Mouse (Mus musculus): ENCODE results near the gene 4933415A04Rik.

The 4933415A04Rik gene

DNA sequence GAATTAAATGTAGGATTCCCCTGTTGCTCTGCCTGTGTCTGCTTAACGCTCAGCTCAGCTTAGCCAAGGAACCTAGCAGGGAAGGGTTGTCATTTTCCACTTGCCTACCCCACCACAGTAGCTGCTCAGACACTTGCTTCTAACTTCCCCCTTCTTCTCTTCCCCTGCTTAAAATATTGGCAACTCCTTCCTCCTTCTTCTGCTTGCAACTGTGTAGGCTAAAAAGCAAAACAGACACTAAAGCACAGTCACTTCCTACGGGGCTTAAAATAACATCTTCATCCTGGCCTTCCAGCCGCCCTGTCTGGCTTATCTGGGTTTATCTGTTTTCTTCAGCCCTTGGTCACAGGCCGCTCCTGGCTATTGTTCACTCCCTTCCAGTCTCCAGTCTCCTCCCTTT, 45.7 kb downstream of the 4933415A04Rik start:
- DNase-seq (ENCODE audit: low spot score) = peak; percentile 44

DNA sequence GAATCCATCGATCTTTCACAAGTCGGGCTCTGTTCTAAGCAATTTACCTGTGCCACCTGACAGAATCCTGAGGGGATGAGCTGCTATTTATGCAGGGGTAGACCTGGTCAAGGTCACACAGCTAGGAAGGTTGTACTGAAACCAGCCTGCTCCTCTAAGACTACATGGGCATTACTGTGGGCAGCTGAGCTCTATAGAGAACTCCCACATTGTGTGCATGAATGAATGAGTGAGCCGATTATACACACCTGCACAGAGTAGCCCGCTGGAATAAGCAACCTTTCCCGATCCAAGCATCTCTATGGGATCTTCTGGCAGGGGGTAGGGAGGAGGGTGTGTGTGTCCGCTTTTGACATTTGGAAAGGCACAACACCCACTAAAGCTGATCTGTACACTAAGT, 46.3 kb downstream of the 4933415A04Rik start:
- no peak for DNase-seq (ENCODE audit: low spot score)

DNA sequence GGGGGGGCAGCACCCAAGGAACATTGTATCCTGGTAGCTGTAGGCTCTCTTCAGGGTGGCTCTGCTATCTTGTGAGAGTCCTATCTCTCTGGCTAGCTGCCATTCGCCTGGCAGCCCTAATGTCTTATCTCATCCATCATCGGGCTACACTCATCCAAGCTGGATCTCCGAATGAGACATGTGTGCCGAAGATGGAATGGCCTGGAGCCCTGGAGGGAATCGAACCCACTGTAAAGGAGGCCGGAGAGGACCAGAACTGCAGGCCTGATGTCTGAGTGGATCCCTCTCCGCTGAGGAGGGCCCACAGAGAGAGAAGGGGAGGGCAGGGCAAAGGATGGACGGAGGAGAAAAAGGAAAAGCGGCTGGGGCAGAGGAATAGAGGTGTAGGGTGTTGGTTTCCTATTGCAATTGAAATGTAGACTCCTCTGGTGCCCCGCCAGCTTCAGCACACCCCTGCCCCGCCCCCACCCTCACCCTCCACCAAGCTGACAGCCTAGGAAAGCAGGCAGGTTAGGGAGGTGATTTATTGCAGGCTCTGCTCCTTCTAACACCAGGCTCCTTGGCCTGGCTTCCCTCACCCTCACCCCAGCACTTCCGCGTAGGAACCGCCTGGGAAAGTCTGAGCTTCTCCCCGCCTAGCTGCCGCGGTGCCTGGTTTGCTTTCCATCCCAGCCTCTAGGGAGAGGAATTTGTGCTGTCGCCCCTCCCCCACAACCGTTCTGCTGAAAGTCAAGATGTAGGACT, 47.0 kb downstream of the 4933415A04Rik start:
- peak; percentile 97 for DNase-seq (ENCODE audit: low spot score)

DNA sequence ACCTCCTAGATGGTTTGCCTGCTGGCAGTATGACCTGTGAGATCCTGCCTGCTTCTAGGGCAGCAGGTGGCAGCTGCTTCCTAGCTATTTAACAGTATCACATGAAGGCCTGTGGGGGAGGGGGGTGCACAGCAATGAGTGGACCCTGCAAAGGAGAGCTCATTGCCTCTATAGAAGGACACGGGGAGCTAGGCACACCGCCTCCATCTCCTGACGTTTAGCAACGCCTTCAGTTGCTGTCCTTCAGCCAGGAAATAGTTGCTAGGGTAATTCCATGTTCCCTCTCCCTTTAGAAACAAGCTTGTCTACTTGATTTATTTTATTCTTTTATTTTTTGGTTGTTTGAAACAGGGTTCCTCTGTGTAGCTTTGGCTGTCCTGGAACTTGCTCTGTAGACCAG, 49.9 kb downstream of the 4933415A04Rik start:
- DNase-seq (ENCODE audit: low spot score) = no peak

DNA sequence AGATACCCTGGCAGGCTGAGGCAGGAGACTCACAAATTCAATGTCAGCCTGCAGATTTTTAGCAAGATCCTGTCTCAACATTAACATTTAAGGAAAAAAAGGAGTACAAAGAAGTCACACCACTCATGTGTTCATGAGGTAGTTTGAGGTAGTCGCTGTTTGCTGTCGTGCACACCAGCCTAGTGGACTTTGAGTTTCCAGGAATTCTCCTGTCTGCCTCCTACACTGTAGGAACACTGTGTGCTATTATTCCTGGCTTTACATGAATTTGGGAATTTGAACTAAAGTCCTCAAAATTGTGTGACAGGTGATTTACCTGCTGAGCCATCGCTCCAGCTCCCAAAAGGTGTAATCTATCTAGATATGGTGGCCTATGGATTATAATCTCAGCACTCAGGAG, 51.6 kb downstream of the 4933415A04Rik start:
- no peak for DNase-seq (ENCODE audit: low spot score)

Measured in MN1 (cell line).